Mouse (Mus musculus): Measurements from ENCODE around the gene Sele.

DNA sequence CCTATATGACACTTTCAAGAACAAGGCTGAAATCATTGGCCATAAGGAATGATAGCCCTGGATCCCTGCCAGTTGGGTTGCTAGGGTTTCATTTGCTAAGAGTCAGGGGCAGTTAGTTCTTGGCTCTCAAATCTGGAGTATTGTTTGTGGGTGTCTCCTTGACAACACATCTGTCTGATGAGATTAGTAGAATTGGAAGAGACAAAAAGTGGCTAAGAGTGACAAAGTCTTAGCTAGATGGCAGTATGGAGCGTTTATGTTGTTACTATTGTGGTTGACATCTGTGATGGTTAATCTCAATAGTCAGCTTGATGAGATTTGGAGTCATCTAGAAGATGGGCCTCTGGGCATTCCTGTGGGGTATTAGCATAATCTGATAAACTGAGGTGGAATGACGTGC, 50.3 kb downstream of the Sele start:
- no peak for TF ChIP-seq EP300 (IDR thresholded peaks at IDR 0.05; ENCODE audit: insufficient read depth, low read depth, low read length)
- no peak for TF ChIP-seq CTCF (IDR thresholded peaks at IDR 0.05; ENCODE audit: low read depth, low read length)
- no peak for TF ChIP-seq POLR2A (IDR thresholded peaks at IDR 0.05; ENCODE audit: insufficient read depth, low read length)

Measured in ES-Bruce4 (cell line).